Comparison of ENCODE assay signal across 23 mouse cellular contexts in genomic region chr2:102314610-102315009, GRCm38 (mm10).
A peak's percentile ranks its signal among the peaks of the same experiment; 100 is the strongest.
DNase-seq lines count a peak whose midpoint lies in the region; ATAC-seq and TF ChIP-seq lines count a peak whose summit lies in the region.
"Had no signal": no experiment of that assay in that cellular context is flagged by ENCODE, and none has a peak within 500 bp of the region (broad histone marks: within the 10 kb centered on the region; RNA-seq: fewer than 3 reads in every experiment).

No protein-coding gene starts in this region.

- no peak for ATAC-seq in hindbrain, postnatal 0 days
- ATAC-seq in forebrain, embryonic 13.5 days = no peak
- ATAC-seq in forebrain, embryonic 12.5 days (ENCODE audit: low FRiP score) = no peak
- ATAC-seq: CD4-positive, CD25-positive, alpha-beta regulatory T cell, adult 4 months had no signal

- no peak for TF ChIP-seq CTCF in hindbrain, postnatal 0 days (IDR thresholded peaks at IDR 0.05; ENCODE audit: low read depth)

- no peak overlapping the region for H3K27ac ChIP-seq in hindbrain, postnatal 0 days
- no peak overlapping the region for H3K27ac ChIP-seq in hindbrain, embryonic 10.5 days
- H3K27ac ChIP-seq in forebrain, embryonic 13.5 days = no peak overlapping the region
- no peak overlapping the region for H3K27ac ChIP-seq in forebrain, embryonic 12.5 days
- H3K27ac ChIP-seq: embryonic facial prominence, embryonic 13.5 days; forebrain, embryonic 10.5 days; heart, adult 2 months; hindbrain, embryonic 13.5 days; liver, embryonic 13.5 days; macrophage; midbrain, embryonic 10.5 days; neural tube, embryonic 12.5 days; stomach, postnatal 0 days had no signal

- H3K27me3 ChIP-seq in hindbrain, postnatal 0 days (ENCODE audit: insufficient read depth, low read length) = no peaks in the 10 kb centered on the region
- H3K27me3 ChIP-seq in hindbrain, embryonic 10.5 days (ENCODE audit: insufficient read depth, poor library complexity, severe bottlenecking) = no peaks in the 10 kb centered on the region
- no peaks in the 10 kb centered on the region for H3K27me3 ChIP-seq in forebrain, embryonic 13.5 days
- no peaks in the 10 kb centered on the region for H3K27me3 ChIP-seq in forebrain, embryonic 12.5 days
- H3K27me3 ChIP-seq: embryonic facial prominence, embryonic 13.5 days; hindbrain, embryonic 13.5 days; liver, embryonic 13.5 days; neural tube, embryonic 12.5 days had no signal

- no peaks in the 10 kb centered on the region for H3K36me3 ChIP-seq in hindbrain, postnatal 0 days (ENCODE audit: insufficient read depth, low read length)
- no peaks in the 10 kb centered on the region for H3K36me3 ChIP-seq in hindbrain, embryonic 10.5 days
- H3K36me3 ChIP-seq in forebrain, embryonic 13.5 days (ENCODE audit: poor library complexity, severe bottlenecking) = no peaks in the 10 kb centered on the region
- no peaks in the 10 kb centered on the region for H3K36me3 ChIP-seq in forebrain, embryonic 12.5 days (replicated peaks)
- H3K36me3 ChIP-seq: embryonic facial prominence, embryonic 13.5 days; forebrain, embryonic 10.5 days; hindbrain, embryonic 13.5 days; liver, embryonic 13.5 days; midbrain, embryonic 10.5 days; neural tube, embryonic 12.5 days had no signal

- H3K4me2 ChIP-seq in hindbrain, postnatal 0 days (ENCODE audit: low read depth, low read length) = no peak overlapping the region
- no peak overlapping the region for H3K4me2 ChIP-seq in forebrain, embryonic 13.5 days
- H3K4me2 ChIP-seq in forebrain, embryonic 12.5 days = no peak overlapping the region
- H3K4me2 ChIP-seq: embryonic facial prominence, embryonic 13.5 days; hindbrain, embryonic 13.5 days; liver, embryonic 13.5 days; neural tube, embryonic 12.5 days had no signal

- peak; percentile 8 for DNase-seq in hindbrain, postnatal 0 days (ENCODE audit: low spot score)
- no peak for DNase-seq in hindbrain, embryonic 10.5 days (ENCODE audit: low spot score)
- peak; percentile 31 for DNase-seq in lung, postnatal 36 days
- no peak for DNase-seq in lung, adult 18-20 months
- DNase-seq in adipocyte (ENCODE audit: low spot score) = peak; percentile 87
- DNase-seq: adrenal gland, adult 8-10 months; cerebellum, adult 11 months; cerebellum, postnatal 10 days; heart, adult 2 months; heart, postnatal 10 days; kidney, adult 9 months; liver, embryonic 13.5 days; right cerebral cortex, adult 18-20 months had no signal

- 33% methylated on average over 1 of the region's 1 CpGs for WGBS in hindbrain, postnatal 0 days
- 89% methylated on average over 1 of the region's 1 CpGs for WGBS in hindbrain, embryonic 10.5 days
- WGBS in forebrain, embryonic 13.5 days = 48% methylated on average over 1 of the region's 1 CpGs
- WGBS in forebrain, embryonic 12.5 days = 69% methylated on average over 1 of the region's 1 CpGs

- H3K4me3 ChIP-seq in hindbrain, postnatal 0 days (ENCODE audit: low read length) = no peak overlapping the region
- no peak overlapping the region for H3K4me3 ChIP-seq in hindbrain, embryonic 10.5 days
- H3K4me3 ChIP-seq in forebrain, embryonic 13.5 days = no peak overlapping the region
- H3K4me3 ChIP-seq in forebrain, embryonic 12.5 days (replicated peaks) = no peak overlapping the region
- H3K4me3 ChIP-seq: embryonic facial prominence, embryonic 13.5 days; forebrain, embryonic 10.5 days; heart, adult 2 months; hindbrain, embryonic 13.5 days; liver, embryonic 13.5 days; midbrain, embryonic 10.5 days; neural tube, embryonic 12.5 days had no signal

- no peaks in the 10 kb centered on the region for H3K9me3 ChIP-seq in hindbrain, postnatal 0 days (ENCODE audit: low read length)
- H3K9me3 ChIP-seq in hindbrain, embryonic 10.5 days = no peaks in the 10 kb centered on the region
- H3K9me3 ChIP-seq in forebrain, embryonic 13.5 days (replicated peaks) = no peaks in the 10 kb centered on the region
- no peaks in the 10 kb centered on the region for H3K9me3 ChIP-seq in forebrain, embryonic 12.5 days
- H3K9me3 ChIP-seq: embryonic facial prominence, embryonic 13.5 days; forebrain, embryonic 10.5 days; hindbrain, embryonic 13.5 days; liver, embryonic 13.5 days; midbrain, embryonic 10.5 days; neural tube, embryonic 12.5 days had no signal

- peaks cover 4% of the 10 kb centered on the region; the same call in 1 of the 2 replicates for H3K4me1 ChIP-seq in hindbrain, postnatal 0 days (ENCODE audit: insufficient read depth, low read length)
- no peaks in the 10 kb centered on the region for H3K4me1 ChIP-seq in hindbrain, embryonic 10.5 days (replicated peaks)
- H3K4me1 ChIP-seq in forebrain, embryonic 13.5 days = peaks cover 16% of the 10 kb centered on the region
- no peaks in the 10 kb centered on the region for H3K4me1 ChIP-seq in forebrain, embryonic 12.5 days
- H3K4me1 ChIP-seq: hindbrain, embryonic 13.5 days; liver, embryonic 13.5 days; midbrain, embryonic 10.5 days; neural tube, embryonic 12.5 days had no signal

- no peak overlapping the region for H3K9ac ChIP-seq in hindbrain, postnatal 0 days (replicated peaks; ENCODE audit: low read length)
- no peak overlapping the region for H3K9ac ChIP-seq in forebrain, embryonic 13.5 days
- no peak overlapping the region for H3K9ac ChIP-seq in forebrain, embryonic 12.5 days
- H3K9ac ChIP-seq: embryonic facial prominence, embryonic 13.5 days; hindbrain, embryonic 13.5 days; liver, embryonic 13.5 days; neural tube, embryonic 12.5 days had no signal

Comparison
In these comparisons a context has a peak if more than half of its experiments do, and no peak if none do; other contexts are left out.
1. DNase-seq: peak in hindbrain, postnatal 0 days (single experiment), lung, postnatal 36 days (single experiment) and adipocyte (single experiment); none in hindbrain, embryonic 10.5 days (single experiment) and lung, adult 18-20 months (0 of 2).